ENCODE assay signal across 8 mouse cellular contexts in genomic region chr10:39540995-39541394, GRCm38 (mm10).
A peak's percentile ranks its signal among the peaks of the same experiment; 100 is the strongest.
DNase-seq lines count a peak whose midpoint lies in the region; ATAC-seq and TF ChIP-seq lines count a peak whose summit lies in the region.

No protein-coding gene starts in this region.

- no peak for DNase-seq in lung, postnatal 14 days
- DNase-seq in embryonic facial prominence, embryonic 10.5 days (ENCODE audit: low spot score) = peak; percentile 65
- DNase-seq in hindbrain, postnatal 0 days (ENCODE audit: low spot score) = peak; percentile 82
- peak; percentile 51 for DNase-seq in limb, embryonic 10.5 days (ENCODE audit: low spot score)
- DNase-seq in right cerebral cortex, postnatal 36 days (ENCODE audit: low spot score in 2 of 2) = peak; percentile 32 to 38
- no peak for DNase-seq in gastrocnemius, postnatal 25 days
- no peak for DNase-seq in cerebellum, postnatal 25 days

- H3K9me3 ChIP-seq in lung, embryonic 16.5 days (ENCODE audit: control insufficient read depth, low read length) = no peaks in the 10 kb centered on the region
- H3K9me3 ChIP-seq in embryonic facial prominence, embryonic 10.5 days = no peaks in the 10 kb centered on the region
- H3K9me3 ChIP-seq in hindbrain, postnatal 0 days (ENCODE audit: low read length) = no peaks in the 10 kb centered on the region
- H3K9me3 ChIP-seq in limb, embryonic 10.5 days (replicated peaks) = no peaks in the 10 kb centered on the region

- no peak overlapping the region for H3K4me2 ChIP-seq in lung, embryonic 16.5 days (ENCODE audit: low read depth, low read length)
- no peak overlapping the region for H3K4me2 ChIP-seq in hindbrain, postnatal 0 days (ENCODE audit: low read depth, low read length)

- ATAC-seq in lung, embryonic 16.5 days (ENCODE audit: low read depth) = peak; percentile 39; the same call in 1 of the 2 replicates
- peak; percentile 81 for ATAC-seq in hindbrain, postnatal 0 days

- no peaks in the 10 kb centered on the region for H3K36me3 ChIP-seq in lung, embryonic 16.5 days (ENCODE audit: control insufficient read depth, insufficient read depth, low read length)
- H3K36me3 ChIP-seq in embryonic facial prominence, embryonic 10.5 days (replicated peaks) = peaks cover 41% of the 10 kb centered on the region
- H3K36me3 ChIP-seq in hindbrain, postnatal 0 days (ENCODE audit: insufficient read depth, low read length) = 0 out of 2 replicates have a peak, but pooled peaks cover 4% of the 10 kb centered on the region
- H3K36me3 ChIP-seq in limb, embryonic 10.5 days = 0 out of 2 replicates have a peak, but pooled peaks cover 3% of the 10 kb centered on the region

- WGBS in lung, embryonic 16.5 days = 20% methylated on average over 7 of the region's 7 CpGs
- WGBS in embryonic facial prominence, embryonic 10.5 days = 14% methylated on average over 7 of the region's 7 CpGs
- WGBS in hindbrain, postnatal 0 days = 3% methylated on average over 7 of the region's 7 CpGs
- 33% methylated on average over 7 of the region's 7 CpGs for WGBS in limb, embryonic 10.5 days

- TF ChIP-seq CTCF in hindbrain, postnatal 0 days (IDR thresholded peaks at IDR 0.05; ENCODE audit: low read depth) = no peak

- peaks cover 64% of the 10 kb centered on the region for H3K4me1 ChIP-seq in lung, embryonic 16.5 days (replicated peaks; ENCODE audit: control insufficient read depth, insufficient read depth, low read length)
- H3K4me1 ChIP-seq in embryonic facial prominence, embryonic 10.5 days = peaks cover 73% of the 10 kb centered on the region
- peaks cover 47% of the 10 kb centered on the region for H3K4me1 ChIP-seq in hindbrain, postnatal 0 days (ENCODE audit: insufficient read depth, low read length)
- H3K4me1 ChIP-seq in limb, embryonic 10.5 days = peaks cover 65% of the 10 kb centered on the region

- H3K4me3 ChIP-seq in lung, embryonic 16.5 days (ENCODE audit: low read length) = no peak overlapping the region
- H3K4me3 ChIP-seq in embryonic facial prominence, embryonic 10.5 days = no peak overlapping the region
- H3K4me3 ChIP-seq in hindbrain, postnatal 0 days (ENCODE audit: low read length) = no peak overlapping the region
- H3K4me3 ChIP-seq in limb, embryonic 10.5 days = no peak overlapping the region

- peak overlapping the region; percentile 48; the same call in 1 of the 2 replicates for H3K9ac ChIP-seq in lung, embryonic 16.5 days (ENCODE audit: low read length)
- H3K9ac ChIP-seq in hindbrain, postnatal 0 days (replicated peaks; ENCODE audit: low read length) = peak overlapping the region; percentile 39

- H3K27me3 ChIP-seq in lung, embryonic 16.5 days (ENCODE audit: control insufficient read depth, insufficient read depth, low read depth, low read length) = no peaks in the 10 kb centered on the region
- H3K27me3 ChIP-seq in embryonic facial prominence, embryonic 10.5 days (replicated peaks; ENCODE audit: low read depth, poor library complexity, severe bottlenecking) = no peaks in the 10 kb centered on the region
- H3K27me3 ChIP-seq in hindbrain, postnatal 0 days (ENCODE audit: insufficient read depth, low read length) = no peaks in the 10 kb centered on the region
- no peaks in the 10 kb centered on the region for H3K27me3 ChIP-seq in limb, embryonic 10.5 days (ENCODE audit: low read depth, poor library complexity, severe bottlenecking)

- H3K27ac ChIP-seq in lung, embryonic 16.5 days (ENCODE audit: low read length) = peak overlapping the region; percentile 71
- H3K27ac ChIP-seq in embryonic facial prominence, embryonic 10.5 days (replicated peaks) = peak overlapping the region; percentile 87
- H3K27ac ChIP-seq in hindbrain, postnatal 0 days = peak overlapping the region; percentile 91
- peak overlapping the region; percentile 80 for H3K27ac ChIP-seq in limb, embryonic 10.5 days

Comparison
In these comparisons a context has a peak if more than half of its experiments do, and no peak if none do; other contexts are left out.
1. DNase-seq: peak in embryonic facial prominence, embryonic 10.5 days (single experiment), hindbrain, postnatal 0 days (single experiment), limb, embryonic 10.5 days (single experiment) and right cerebral cortex, postnatal 36 days (2 of 2); none in lung, postnatal 14 days (single experiment), gastrocnemius, postnatal 25 days (single experiment) and cerebellum, postnatal 25 days (0 of 2).
2. Peak in every context shown above with its lines, with median percentiles within 50 percentile points of each other: H3K27ac ChIP-seq.